Comparison of ENCODE assay signal across 30 mouse cellular contexts in the genomic region with DNA sequence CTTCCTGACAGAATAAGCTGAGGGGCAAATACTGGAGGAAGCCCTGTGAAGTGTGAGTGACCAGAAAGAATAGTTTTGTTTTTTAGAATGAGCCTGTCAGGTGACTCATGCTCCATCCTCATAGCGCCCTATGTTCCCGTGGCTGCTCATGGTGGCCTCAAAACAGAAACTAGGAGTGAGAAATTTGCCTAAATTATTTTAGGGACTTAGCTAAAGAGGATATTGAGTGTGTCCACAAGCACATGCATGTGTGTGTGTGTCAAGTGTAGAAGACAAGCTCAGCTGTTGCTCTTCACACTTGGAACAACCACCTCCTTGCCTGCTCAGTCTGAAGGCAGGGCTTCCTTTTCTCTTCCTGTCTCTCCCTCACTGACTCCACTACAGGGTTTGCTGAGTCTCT.
"Had no signal": no experiment of that assay in that cellular context is flagged by ENCODE, and none has a peak within 500 bp of the region (broad histone marks: within the 10 kb centered on the region; RNA-seq: fewer than 3 reads in every experiment).

No protein-coding gene starts in this region.

- H3K9me3 ChIP-seq: limb, embryonic 10.5 days; limb, embryonic 12.5 days; limb, embryonic 13.5 days; limb, embryonic 15.5 days; liver, embryonic 12.5 days; liver, embryonic 13.5 days; liver, embryonic 15.5 days; lung, embryonic 15.5 days; megakaryocyte, embryonic 14.5 days; midbrain, embryonic 10.5 days; midbrain, embryonic 12.5 days; midbrain, embryonic 13.5 days; midbrain, embryonic 15.5 days had no signal

- DNase-seq: left cerebral cortex, postnatal 4 days; liver; liver, embryonic 13.5 days; liver, postnatal 0 days; lung, adult 18-20 months; lung, adult 2 months; lung, embryonic 14.5 days; lung, postnatal 10 days; lung, postnatal 14 days; lung, postnatal 36 days; lung, postnatal 4 days; midbrain, embryonic 14.5 days had no signal

- H3K9ac ChIP-seq: limb, embryonic 12.5 days; limb, embryonic 13.5 days; limb, embryonic 15.5 days; liver, embryonic 12.5 days; liver, embryonic 13.5 days; liver, embryonic 14.5 days; liver, embryonic 15.5 days; liver, postnatal 0 days; lung, embryonic 14.5 days; lung, embryonic 15.5 days; midbrain, embryonic 12.5 days; midbrain, embryonic 13.5 days; midbrain, embryonic 15.5 days had no signal

- H3K4me1 ChIP-seq: liver, embryonic 12.5 days; liver, embryonic 13.5 days; liver, embryonic 15.5 days; megakaryocyte, embryonic 14.5 days; midbrain, embryonic 15.5 days had no signal

- H3K4me2 ChIP-seq: limb, embryonic 12.5 days; limb, embryonic 13.5 days; limb, embryonic 15.5 days; liver, embryonic 11.5 days; liver, embryonic 12.5 days; liver, embryonic 13.5 days; liver, embryonic 15.5 days; lung, embryonic 14.5 days; lung, embryonic 15.5 days; midbrain, embryonic 11.5 days; midbrain, embryonic 12.5 days; midbrain, embryonic 13.5 days; midbrain, embryonic 15.5 days had no signal

- H3K36me3 ChIP-seq: liver, embryonic 12.5 days; liver, embryonic 13.5 days; liver, embryonic 15.5 days; lung, embryonic 15.5 days had no signal

- ATAC-seq: liver, embryonic 12.5 days; liver, postnatal 0 days; lung, postnatal 0 days; midbrain, embryonic 13.5 days; midbrain, embryonic 15.5 days; midbrain, embryonic 16.5 days had no signal

- H3K27me3 ChIP-seq: limb, embryonic 12.5 days; limb, embryonic 13.5 days; limb, embryonic 15.5 days; liver, embryonic 12.5 days; liver, embryonic 13.5 days; liver, embryonic 15.5 days; lung, embryonic 15.5 days; midbrain, embryonic 12.5 days; midbrain, embryonic 13.5 days; midbrain, embryonic 15.5 days had no signal

- H3K27ac ChIP-seq: left cerebral cortex, adult 2 months; limb, embryonic 10.5 days; limb, embryonic 12.5 days; limb, embryonic 13.5 days; limb, embryonic 15.5 days; liver, embryonic 12.5 days; liver, embryonic 13.5 days; liver, embryonic 14.5 days; liver, embryonic 15.5 days; lung, embryonic 15.5 days; midbrain, embryonic 10.5 days; midbrain, embryonic 12.5 days; midbrain, embryonic 13.5 days; midbrain, embryonic 15.5 days had no signal

- H3K4me3 ChIP-seq: left cerebral cortex, adult 2 months; limb, embryonic 10.5 days; limb, embryonic 12.5 days; limb, embryonic 13.5 days; limb, embryonic 15.5 days; liver, embryonic 12.5 days; liver, embryonic 13.5 days; liver, embryonic 15.5 days; lung, embryonic 15.5 days; megakaryocyte, embryonic 14.5 days; midbrain, embryonic 10.5 days; midbrain, embryonic 12.5 days; midbrain, embryonic 13.5 days; midbrain, embryonic 15.5 days had no signal
